19 mouse cellular contexts compared by ENCODE assay signal in the genomic region with DNA sequence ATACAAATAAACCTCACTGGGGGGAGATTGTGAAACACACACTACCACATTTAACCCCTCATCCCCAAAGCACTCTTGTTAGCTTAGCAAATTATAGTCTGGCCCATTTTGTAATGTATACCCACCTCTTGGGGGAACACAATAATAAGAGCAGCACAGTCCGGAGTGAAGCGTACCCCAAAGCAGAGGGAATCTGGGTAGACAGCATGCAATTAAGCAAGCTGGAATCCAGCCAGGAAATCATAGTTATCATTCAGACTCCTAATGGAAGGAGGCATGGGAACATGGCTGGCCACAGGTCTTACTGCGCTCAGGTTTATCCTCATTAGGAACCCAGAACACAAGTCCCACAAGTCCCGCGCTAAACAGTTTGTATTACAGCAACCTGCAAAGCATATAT.
DNase-seq lines count a peak whose midpoint lies in the region; ATAC-seq and TF ChIP-seq lines count a peak whose summit lies in the region.
"Had no signal": no experiment of that assay in that cellular context is flagged by ENCODE, and none has a peak within 500 bp of the region (broad histone marks: within the 10 kb centered on the region; RNA-seq: fewer than 3 reads in every experiment).

No protein-coding gene starts in this region.

- H3K27me3 ChIP-seq in neural tube, embryonic 13.5 days = no peaks in the 10 kb centered on the region
- no peaks in the 10 kb centered on the region for H3K27me3 ChIP-seq in hindbrain, embryonic 16.5 days (replicated peaks; ENCODE audit: control insufficient read depth, insufficient read depth, low read length)
- H3K27me3 ChIP-seq: limb, embryonic 12.5 days; liver, embryonic 15.5 days; stomach, embryonic 15.5 days had no signal

- no peaks in the 10 kb centered on the region for H3K9me3 ChIP-seq in neural tube, embryonic 13.5 days
- H3K9me3 ChIP-seq in hindbrain, embryonic 16.5 days (ENCODE audit: control insufficient read depth, low read length) = no peaks in the 10 kb centered on the region
- H3K9me3 ChIP-seq: limb, embryonic 12.5 days; liver, embryonic 15.5 days; stomach, embryonic 15.5 days had no signal

- no peaks in the 10 kb centered on the region for H3K36me3 ChIP-seq in neural tube, embryonic 13.5 days
- H3K36me3 ChIP-seq in hindbrain, embryonic 16.5 days (ENCODE audit: control insufficient read depth, insufficient read depth, low read length) = no peaks in the 10 kb centered on the region
- H3K36me3 ChIP-seq: limb, embryonic 12.5 days; liver, embryonic 15.5 days; stomach, embryonic 15.5 days had no signal

- H3K4me2 ChIP-seq in neural tube, embryonic 13.5 days = no peak overlapping the region
- H3K4me2 ChIP-seq in hindbrain, embryonic 16.5 days (ENCODE audit: low read length) = no peak overlapping the region
- H3K4me2 ChIP-seq: limb, embryonic 12.5 days; liver, embryonic 15.5 days; stomach, embryonic 15.5 days had no signal

- DNase-seq in cerebellum, adult 9-10 months = peak; percentile 61
- DNase-seq in neural tube, embryonic 10.5 days (ENCODE audit: extremely low spot score, low spot score) = no peak
- no peak for DNase-seq in layer of hippocampus, adult 8-10 months (ENCODE audit: low spot score in 2 of 2)
- no peak for DNase-seq in heart, postnatal 14 days
- DNase-seq in layer of hippocampus, adult 2 months (ENCODE audit: low spot score in 2 of 2) = no peak
- DNase-seq: heart, adult 18-20 months; kidney, adult 11 months; kidney, postnatal 36 days; layer of hippocampus, postnatal 36 days; thymus, postnatal 14 days had no signal

- no peak overlapping the region for H3K4me3 ChIP-seq in neural tube, embryonic 13.5 days
- H3K4me3 ChIP-seq in hindbrain, embryonic 16.5 days (ENCODE audit: low read length) = no peak overlapping the region
- H3K4me3 ChIP-seq in layer of hippocampus, adult 2 months = no peak overlapping the region
- H3K4me3 ChIP-seq: limb, embryonic 12.5 days; liver, embryonic 15.5 days; myocyte; stomach, embryonic 15.5 days had no signal

- ATAC-seq in cerebellum, adult (ENCODE audit: insufficient number of reproducible peaks, low FRiP score, low TSS enrichment) = no peak; the same call in 1 of the 2 replicates
- peak; percentile 66; the same call in 1 of the 2 replicates for ATAC-seq in neural tube, embryonic 13.5 days (ENCODE audit: low read depth)
- ATAC-seq in hindbrain, embryonic 16.5 days = peak; percentile 65
- ATAC-seq: Patski had no signal

- no peak overlapping the region for H3K27ac ChIP-seq in neural tube, embryonic 13.5 days (replicated peaks)
- no peak overlapping the region for H3K27ac ChIP-seq in hindbrain, embryonic 16.5 days (ENCODE audit: low read depth, low read length)
- H3K27ac ChIP-seq in layer of hippocampus, adult 2 months = no peak overlapping the region
- H3K27ac ChIP-seq: limb, embryonic 12.5 days; liver, embryonic 15.5 days; macrophage; stomach, embryonic 15.5 days had no signal

- no peak overlapping the region for H3K9ac ChIP-seq in neural tube, embryonic 13.5 days
- H3K9ac ChIP-seq in hindbrain, embryonic 16.5 days (ENCODE audit: low read depth, low read length) = no peak overlapping the region
- H3K9ac ChIP-seq: limb, embryonic 12.5 days; liver, embryonic 15.5 days; stomach, embryonic 15.5 days had no signal

- TF ChIP-seq CTCF in layer of hippocampus, adult 2 months (conservative IDR thresholded peaks at IDR 0.05) = no peak

- peaks cover 41% of the 10 kb centered on the region for H3K4me1 ChIP-seq in neural tube, embryonic 13.5 days (replicated peaks)
- H3K4me1 ChIP-seq in hindbrain, embryonic 16.5 days (ENCODE audit: control insufficient read depth, insufficient read depth, low read depth, low read length) = peaks cover 18% of the 10 kb centered on the region
- H3K4me1 ChIP-seq: liver, embryonic 15.5 days; stomach, embryonic 15.5 days had no signal

- intact Hi-C loops in heart, postnatal 14 days (cut with DNase I) = no loop called here

- 58% methylated on average over 5 of the region's 5 CpGs for WGBS in neural tube, embryonic 13.5 days
- 39% methylated on average over 5 of the region's 5 CpGs for WGBS in hindbrain, embryonic 16.5 days
